Mouse (Mus musculus): ENCODE measurements around the gene Pla2g4a.
"Not testable (repeated sequence)": the region's sequence is repeated elsewhere in the genome, so short reads cannot be mapped to it uniquely, and the experiment has no call there.

Gene Pla2g4a

GRCm38 (mm10) chr1:149937825-149938224 is 23.3 kb downstream of the Pla2g4a start:
- no peak for DNase-seq (ENCODE audit: low read depth, low spot score)

- no peak for DNase-seq (ENCODE audit: low read depth, low spot score)
Observed at GRCm38 (mm10) chr1:149929140-149929539, 31.9 kb downstream of the Pla2g4a start.

- not testable (repeated sequence) for DNase-seq (ENCODE audit: low read depth, low spot score)
Observed at GRCm38 (mm10) chr1:149923737-149924136, 37.4 kb downstream of the Pla2g4a start.

GRCm38 (mm10) chr1:149922219-149922618 is 38.9 kb downstream of the Pla2g4a start:
- DNase-seq (ENCODE audit: low read depth, low spot score) = no peak

GRCm38 (mm10) chr1:149921325-149921724 is 39.8 kb downstream of the Pla2g4a start:
- DNase-seq (ENCODE audit: low read depth, low spot score) = no peak

GRCm38 (mm10) chr1:149919301-149919700 is 41.8 kb downstream of the Pla2g4a start:
- peak; percentile 47 for DNase-seq (ENCODE audit: low read depth, low spot score)

- DNase-seq (ENCODE audit: low read depth, low spot score) = no peak
Observed at GRCm38 (mm10) chr1:149912984-149913383, 48.1 kb downstream of the Pla2g4a start.

- DNase-seq (ENCODE audit: low read depth, low spot score) = no peak
Observed at GRCm38 (mm10) chr1:149911050-149911449, 50.0 kb downstream of the Pla2g4a start.

GRCm38 (mm10) chr1:149898001-149898625 is 63.0 kb downstream of the Pla2g4a start:
- no peak for DNase-seq (ENCODE audit: low read depth, low spot score)

GRCm38 (mm10) chr1:149896590-149896989 is 64.5 kb downstream of the Pla2g4a start:
- no peak for DNase-seq (ENCODE audit: low read depth, low spot score)

GRCm38 (mm10) chr1:149894940-149895339 is 66.2 kb downstream of the Pla2g4a start:
- DNase-seq (ENCODE audit: low read depth, low spot score) = no peak

- peak; percentile 29 for DNase-seq (ENCODE audit: low read depth, low spot score)
Observed at GRCm38 (mm10) chr1:149893903-149894302, 67.2 kb downstream of the Pla2g4a start.

- no peak for DNase-seq (ENCODE audit: low read depth, low spot score)
Observed at GRCm38 (mm10) chr1:149891057-149891456, 70.0 kb downstream of the Pla2g4a start.

GRCm38 (mm10) chr1:149882419-149883025 is 78.6 kb downstream of the Pla2g4a start:
- no peak for DNase-seq (ENCODE audit: low read depth, low spot score)

- no peak for DNase-seq (ENCODE audit: low read depth, low spot score)
Observed at GRCm38 (mm10) chr1:149878175-149878574, 82.9 kb downstream of the Pla2g4a start.

- DNase-seq (ENCODE audit: low read depth, low spot score) = no peak
Observed at GRCm38 (mm10) chr1:149876502-149876901, 84.6 kb downstream of the Pla2g4a start.

GRCm38 (mm10) chr1:149871625-149872024 is 89.5 kb downstream of the Pla2g4a start:
- DNase-seq (ENCODE audit: low read depth, low spot score) = no peak

GRCm38 (mm10) chr1:149867323-149867722 is 93.8 kb downstream of the Pla2g4a start:
- DNase-seq (ENCODE audit: low read depth, low spot score) = peak; percentile 93

GRCm38 (mm10) chr1:149866202-149866601 is 94.9 kb downstream of the Pla2g4a start:
- DNase-seq (ENCODE audit: low read depth, low spot score) = no peak

- no peak for DNase-seq (ENCODE audit: low read depth, low spot score)
Observed at GRCm38 (mm10) chr1:149862801-149863200, 98.3 kb downstream of the Pla2g4a start.

- DNase-seq (ENCODE audit: low read depth, low spot score) = no peak
Observed at GRCm38 (mm10) chr1:149862181-149862580, 98.9 kb downstream of the Pla2g4a start.

GRCm38 (mm10) chr1:149861543-149861942 is 99.5 kb downstream of the Pla2g4a start:
- no peak for DNase-seq (ENCODE audit: low read depth, low spot score)

GRCm38 (mm10) chr1:149858734-149859133 is 102.4 kb downstream of the Pla2g4a start:
- no peak for DNase-seq (ENCODE audit: low read depth, low spot score)
